Mouse (Mus musculus): ENCODE results near the gene Tcerg1l. TPM values are rescaled to one million over a fixed set of nuclear protein-coding genes. Genes with fewer than 3 reads are reported as not detected.

Tcerg1l gene
- polyA plus RNA-seq, 1 experiment: 0.16 TPM

DNA sequence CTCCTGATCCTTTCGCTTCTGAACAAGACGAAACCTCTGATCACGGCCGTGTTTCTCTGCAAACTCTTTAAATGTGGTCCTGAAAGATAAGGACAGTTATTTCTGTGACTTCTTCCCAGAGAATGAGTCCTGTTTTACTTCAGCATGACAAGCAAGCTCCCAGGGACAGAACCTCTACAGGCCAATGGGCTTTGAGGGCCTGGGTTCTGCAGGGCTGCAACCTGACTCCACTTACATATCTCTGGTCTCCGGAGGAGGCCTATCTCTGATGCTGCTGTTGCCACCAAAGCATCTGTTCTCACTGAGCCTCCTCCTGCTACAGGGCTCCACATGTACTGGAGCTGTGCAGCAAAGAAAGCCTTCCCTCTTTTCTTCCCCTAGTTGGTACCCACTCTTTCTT lies 187.8 kb downstream of the Tcerg1l start:
- Histone ChIP-seq H3K4me3 (ENCODE audit: insufficient read depth, low read depth, low read length) (no peak overlapping the region), H3K36me3 (ENCODE audit: control insufficient read depth, insufficient read depth, low read length) (no peaks in the 10 kb centered on the region), H3K27ac (ENCODE audit: insufficient read depth, low read depth, low read length) (no peak overlapping the region), H3K4me1 (ENCODE audit: control insufficient read depth, insufficient read depth, low read length) (no peaks in the 10 kb centered on the region), H3K27me3 (replicated peaks; ENCODE audit: control insufficient read depth, insufficient read depth, low read length) (no peaks in the 10 kb centered on the region; the same call in 1 of the 2 replicates)
- TF ChIP-seq CTCF (conservative IDR thresholded peaks at IDR 0.05; ENCODE audit: insufficient read depth, insufficient read length, low read depth, low read length) (no peak), POLR2A (IDR thresholded peaks at IDR 0.05; ENCODE audit: low read depth, low read length) (no peak)
- WGBS: 74% methylated on average over 5 of the region's 5 CpGs
- no peak for DNase-seq

DNA sequence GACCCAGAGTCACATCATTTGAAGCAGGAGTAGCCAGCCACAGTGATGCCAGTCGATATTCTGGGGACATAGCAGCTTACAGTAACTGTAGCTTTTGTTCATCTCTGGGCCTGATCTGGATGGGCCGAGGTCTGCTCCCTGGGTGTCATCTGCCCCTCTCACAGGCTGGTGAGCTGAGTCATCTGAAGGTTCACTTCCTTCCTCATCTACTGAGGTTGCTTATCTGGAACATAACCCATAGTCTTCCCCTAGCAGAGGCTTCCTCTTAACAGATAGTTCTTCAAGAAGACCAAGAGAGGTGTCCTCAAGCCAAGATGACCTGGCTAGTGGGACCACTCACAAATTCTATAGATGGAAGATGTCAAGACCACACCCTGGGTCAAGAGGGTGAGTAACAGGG lies 192.4 kb downstream of the Tcerg1l start:
- 90% methylated on average over 2 of the region's 2 CpGs for WGBS
- no peak for TF ChIP-seq POLR2A (IDR thresholded peaks at IDR 0.05; ENCODE audit: low read depth, low read length)
- no peak for TF ChIP-seq CTCF (conservative IDR thresholded peaks at IDR 0.05; ENCODE audit: insufficient read depth, insufficient read length, low read depth, low read length)

GRCm38 (mm10) chr7:138202162-138202832 lies 195.2 kb downstream of the Tcerg1l start:
- Histone ChIP-seq H3K4me3 (ENCODE audit: insufficient read depth, low read depth, low read length) (no peak overlapping the region), H3K4me1 (ENCODE audit: control insufficient read depth, insufficient read depth, low read length) (no peaks in the 10 kb centered on the region), H3K36me3 (ENCODE audit: control insufficient read depth, insufficient read depth, low read length) (no peaks in the 10 kb centered on the region), H3K27me3 (replicated peaks; ENCODE audit: control insufficient read depth, insufficient read depth, low read length) (no peaks in the 10 kb centered on the region), H3K27ac (ENCODE audit: insufficient read depth, low read depth, low read length) (no peak overlapping the region)
- 48% methylated on average over 15 of the region's 15 CpGs for WGBS
- no peak for TF ChIP-seq POLR2A (IDR thresholded peaks at IDR 0.05; ENCODE audit: low read depth, low read length)
- no peak for TF ChIP-seq CTCF (conservative IDR thresholded peaks at IDR 0.05; ENCODE audit: insufficient read depth, insufficient read length, low read depth, low read length)
- DNase-seq: peak; percentile 1

More for the DNA sequence above, 192.4 kb downstream of the Tcerg1l start:
- no peak for DNase-seq
- Histone ChIP-seq H3K27me3 (replicated peaks; ENCODE audit: control insufficient read depth, insufficient read depth, low read length) (no peaks in the 10 kb centered on the region), H3K27ac (ENCODE audit: insufficient read depth, low read depth, low read length) (no peak overlapping the region), H3K4me3 (ENCODE audit: insufficient read depth, low read depth, low read length) (no peak overlapping the region), H3K36me3 (ENCODE audit: control insufficient read depth, insufficient read depth, low read length) (no peaks in the 10 kb centered on the region), H3K4me1 (ENCODE audit: control insufficient read depth, insufficient read depth, low read length) (no peaks in the 10 kb centered on the region)

- DNase-seq: no peak
- no peaks in the 10 kb centered on the region for H3K27me3 ChIP-seq (replicated peaks; ENCODE audit: control insufficient read depth, insufficient read depth, low read length)
- H3K4me1 ChIP-seq (ENCODE audit: control insufficient read depth, insufficient read depth, low read length): no peaks in the 10 kb centered on the region
- WGBS: 14% methylated on average over 10 of the region's 10 CpGs
- TF ChIP-seq CTCF (conservative IDR thresholded peaks at IDR 0.05; ENCODE audit: insufficient read depth, insufficient read length, low read depth, low read length) (no peak), POLR2A (IDR thresholded peaks at IDR 0.05; ENCODE audit: low read depth, low read length) (no peak)
- no peaks in the 10 kb centered on the region for H3K36me3 ChIP-seq (ENCODE audit: control insufficient read depth, insufficient read depth, low read length)
- H3K27ac ChIP-seq (ENCODE audit: insufficient read depth, low read depth, low read length): no peak overlapping the region
- no peak overlapping the region for H3K4me3 ChIP-seq (ENCODE audit: insufficient read depth, low read depth, low read length)
These were observed 198.0 kb downstream of the Tcerg1l start for GRCm38 (mm10) chr7:138199333-138200058.

DNA sequence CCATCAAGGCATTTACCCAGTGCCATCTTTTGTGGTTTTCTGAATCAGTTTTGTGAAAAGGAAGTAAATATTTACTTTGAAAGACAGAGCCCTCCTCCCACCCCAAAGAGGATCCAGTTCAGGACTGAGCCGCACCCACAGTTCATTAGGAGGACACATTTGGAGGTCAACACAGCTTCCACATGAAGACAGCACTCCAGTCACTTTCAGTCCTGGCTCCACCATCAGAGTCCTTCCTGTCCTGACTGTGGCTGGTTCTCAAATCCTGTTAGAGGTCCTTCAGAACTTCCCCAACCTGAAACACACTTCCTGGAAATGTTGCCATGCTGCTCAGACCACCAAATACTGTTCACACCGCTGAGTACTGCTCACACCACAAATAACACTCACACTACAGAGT lies 201.4 kb downstream of the Tcerg1l start:
- H3K27ac ChIP-seq (ENCODE audit: insufficient read depth, low read depth, low read length): no peak overlapping the region
- no peak for DNase-seq
- no peaks in the 10 kb centered on the region for H3K4me1 ChIP-seq (ENCODE audit: control insufficient read depth, insufficient read depth, low read length)
- 66% methylated on average over 2 of the region's 2 CpGs for WGBS
- H3K36me3 ChIP-seq (ENCODE audit: control insufficient read depth, insufficient read depth, low read length): no peaks in the 10 kb centered on the region
- TF ChIP-seq POLR2A (IDR thresholded peaks at IDR 0.05; ENCODE audit: low read depth, low read length) (no peak), CTCF (conservative IDR thresholded peaks at IDR 0.05; ENCODE audit: insufficient read depth, insufficient read length, low read depth, low read length) (no peak)
- H3K27me3 ChIP-seq (replicated peaks; ENCODE audit: control insufficient read depth, insufficient read depth, low read length): no peaks in the 10 kb centered on the region
- no peak overlapping the region for H3K4me3 ChIP-seq (ENCODE audit: insufficient read depth, low read depth, low read length)

GRCm38 (mm10) chr7:138184197-138184596 lies 213.3 kb downstream of the Tcerg1l start:
- Histone ChIP-seq H3K27ac (ENCODE audit: insufficient read depth, low read depth, low read length) (no peak overlapping the region), H3K4me1 (ENCODE audit: control insufficient read depth, insufficient read depth, low read length) (no peaks in the 10 kb centered on the region), H3K4me3 (ENCODE audit: insufficient read depth, low read depth, low read length) (no peak overlapping the region), H3K36me3 (ENCODE audit: control insufficient read depth, insufficient read depth, low read length) (no peaks in the 10 kb centered on the region), H3K27me3 (replicated peaks; ENCODE audit: control insufficient read depth, insufficient read depth, low read length) (no peaks in the 10 kb centered on the region)
- TF ChIP-seq POLR2A (IDR thresholded peaks at IDR 0.05; ENCODE audit: low read depth, low read length): no peak
- TF ChIP-seq CTCF (conservative IDR thresholded peaks at IDR 0.05; ENCODE audit: insufficient read depth, insufficient read length, low read depth, low read length): no peak
- whole genome bisulfite sequencing: 81% methylated on average over 5 of the region's 5 CpGs
- no peak for DNase-seq

- WGBS: 50% methylated on average over 3 of the region's 3 CpGs
- Histone ChIP-seq H3K36me3 (ENCODE audit: control insufficient read depth, insufficient read depth, low read length) (no peaks in the 10 kb centered on the region), H3K4me3 (ENCODE audit: insufficient read depth, low read depth, low read length) (no peak overlapping the region), H3K27me3 (replicated peaks; ENCODE audit: control insufficient read depth, insufficient read depth, low read length) (no peaks in the 10 kb centered on the region), H3K27ac (ENCODE audit: insufficient read depth, low read depth, low read length) (no peak overlapping the region), H3K4me1 (ENCODE audit: control insufficient read depth, insufficient read depth, low read length) (no peaks in the 10 kb centered on the region)
- DNase-seq: no peak
- TF ChIP-seq CTCF (conservative IDR thresholded peaks at IDR 0.05; ENCODE audit: insufficient read depth, insufficient read length, low read depth, low read length): no peak
- TF ChIP-seq POLR2A (IDR thresholded peaks at IDR 0.05; ENCODE audit: low read depth, low read length): no peak
These were observed 215.3 kb downstream of the Tcerg1l start for GRCm38 (mm10) chr7:138182216-138182615.
